Mouse (Mus musculus): ENCODE data around the gene Bglap2. TPM values are rescaled to one million over a fixed set of nuclear protein-coding genes. Genes with fewer than 3 reads are reported as not detected.
"Not testable (repeated sequence)": the region's sequence is repeated elsewhere in the genome, so short reads cannot be mapped to it uniquely, and the experiment has no call there.

Bglap2 gene
- polyA plus RNA-seq, 1 experiment from 2014 or later, result not detected

DNA sequence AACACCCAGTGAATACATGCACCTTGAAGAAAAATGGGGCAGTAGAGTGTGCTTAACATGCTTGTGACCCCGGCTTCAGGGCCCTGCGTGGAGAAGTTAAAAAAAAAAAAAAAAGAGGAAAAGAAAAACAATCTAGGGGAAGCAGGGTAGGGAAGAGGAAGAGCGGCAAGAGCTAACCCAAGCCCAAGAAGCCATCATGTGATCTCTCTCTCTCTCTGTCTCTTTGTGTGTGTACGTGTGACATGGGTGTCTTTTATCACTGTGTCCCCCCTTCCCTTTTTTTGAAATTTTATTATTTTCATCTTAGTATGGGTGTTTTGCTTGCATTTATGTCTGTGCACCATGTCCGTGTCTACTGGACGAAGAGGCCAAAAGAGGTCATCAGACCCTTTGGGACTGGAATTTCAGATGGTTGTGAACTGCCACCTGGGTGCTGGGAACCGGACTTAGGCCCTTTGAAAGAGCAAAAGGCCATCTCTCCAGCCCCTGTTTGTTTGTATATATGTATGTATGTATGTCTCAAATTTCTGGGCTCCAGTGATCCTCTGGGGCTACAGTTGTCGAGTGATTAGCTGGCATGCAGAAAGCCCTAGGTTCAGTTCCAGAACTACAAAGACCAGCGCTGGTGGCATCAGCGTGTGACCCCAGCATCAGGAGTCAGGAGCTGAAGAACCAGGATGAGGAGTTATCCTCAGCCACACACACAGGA lies 25.2 kb upstream of the Bglap2 start:
- H3K27ac ChIP-seq (ENCODE audit: low read length), result no peak overlapping the region
- ATAC-seq (replicated peaks; ENCODE audit: extremely low read depth, insufficient read depth, low FRiP score), result no peak

DNA sequence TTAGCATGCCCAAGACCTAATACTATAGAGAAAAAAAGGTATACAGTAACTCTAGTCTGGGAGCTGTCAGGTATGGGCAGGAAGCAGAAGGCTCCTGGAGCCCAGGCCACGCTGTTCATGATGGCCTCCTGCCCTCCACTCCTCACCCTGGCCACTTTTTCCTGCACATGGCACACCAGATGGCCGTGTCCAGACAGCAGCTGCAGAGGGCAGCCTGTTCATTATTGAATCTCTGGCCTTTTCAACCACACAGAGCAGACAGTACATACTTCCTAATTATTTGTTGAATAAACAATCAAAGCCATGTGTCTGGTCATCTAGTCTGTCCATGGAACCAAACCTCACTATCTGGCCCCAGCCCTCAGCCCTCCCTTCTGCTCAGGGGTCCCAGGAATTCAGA lies 20.2 kb upstream of the Bglap2 start:
- no peak for ATAC-seq (replicated peaks; ENCODE audit: extremely low read depth, insufficient read depth, low FRiP score)
- no peaks in the 10 kb centered on the region for H3K9me3 ChIP-seq (replicated peaks; ENCODE audit: control insufficient read depth, low read length)
- H3K9ac ChIP-seq (ENCODE audit: low read length), result no peak overlapping the region
- H3K27ac ChIP-seq (ENCODE audit: low read length), result no peak overlapping the region
- no peak overlapping the region for H3K4me3 ChIP-seq (ENCODE audit: low read length)
- no peaks in the 10 kb centered on the region for H3K4me1 ChIP-seq (ENCODE audit: control insufficient read depth, insufficient read depth, low read length)
- no peak overlapping the region for H3K4me2 ChIP-seq (ENCODE audit: low read depth, low read length)
- H3K27me3 ChIP-seq (ENCODE audit: control insufficient read depth, insufficient read depth, low read length), result no peaks in the 10 kb centered on the region
- WGBS, result 83% methylated on average over 2 of the region's 2 CpGs
- peaks cover 9% of the 10 kb centered on the region for H3K36me3 ChIP-seq (ENCODE audit: control insufficient read depth, insufficient read depth)

More for the DNA sequence above, 25.2 kb upstream of the Bglap2 start:
- Histone ChIP-seq H3K4me2 (ENCODE audit: low read depth, low read length) (no peak overlapping the region), H3K9ac (ENCODE audit: low read length) (no peak overlapping the region), H3K36me3 (ENCODE audit: control insufficient read depth, insufficient read depth) (peaks cover 11% of the 10 kb centered on the region), H3K4me1 (ENCODE audit: control insufficient read depth, insufficient read depth, low read length) (peaks cover 4% of the 10 kb centered on the region), H3K9me3 (replicated peaks; ENCODE audit: control insufficient read depth, low read length) (no peaks in the 10 kb centered on the region), H3K4me3 (ENCODE audit: low read length) (no peak overlapping the region), H3K27me3 (ENCODE audit: control insufficient read depth, insufficient read depth, low read length) (no peaks in the 10 kb centered on the region)
- 94% methylated on average over 10 of the region's 10 CpGs for WGBS

DNA sequence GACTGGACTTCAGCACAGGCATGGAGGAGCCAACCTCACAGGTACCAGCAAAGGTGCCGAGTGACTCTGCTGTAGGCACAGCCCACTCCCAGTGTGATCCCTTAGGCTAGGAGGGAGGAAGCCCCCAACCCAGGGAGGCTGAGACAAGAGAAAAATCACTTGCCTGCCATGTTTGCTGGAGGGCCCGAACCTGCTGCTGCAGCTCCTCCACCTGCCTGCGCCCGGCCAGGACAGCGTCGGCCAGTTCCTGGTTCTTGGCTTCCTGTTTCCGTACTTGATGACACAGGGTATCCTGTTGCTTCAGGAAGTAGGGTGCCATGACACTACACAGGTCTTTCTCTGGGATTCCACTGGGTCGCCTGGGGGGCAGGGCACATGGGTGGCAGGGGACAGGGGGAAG lies 17.2 kb upstream of the Bglap2 start:
- Histone ChIP-seq H3K9ac (ENCODE audit: low read length) (no peak overlapping the region), H3K4me3 (ENCODE audit: low read length) (no peak overlapping the region), H3K36me3 (ENCODE audit: control insufficient read depth, insufficient read depth) (peaks cover 9% of the 10 kb centered on the region), H3K9me3 (replicated peaks; ENCODE audit: control insufficient read depth, low read length) (no peaks in the 10 kb centered on the region), H3K27me3 (ENCODE audit: control insufficient read depth, insufficient read depth, low read length) (no peaks in the 10 kb centered on the region), H3K4me1 (ENCODE audit: control insufficient read depth, insufficient read depth, low read length) (no peaks in the 10 kb centered on the region), H3K27ac (ENCODE audit: low read length) (no peak overlapping the region), H3K4me2 (ENCODE audit: low read depth, low read length) (no peak overlapping the region)
- WGBS, result 79% methylated on average over 8 of the region's 8 CpGs
- no peak for ATAC-seq (replicated peaks; ENCODE audit: extremely low read depth, insufficient read depth, low FRiP score)

DNA sequence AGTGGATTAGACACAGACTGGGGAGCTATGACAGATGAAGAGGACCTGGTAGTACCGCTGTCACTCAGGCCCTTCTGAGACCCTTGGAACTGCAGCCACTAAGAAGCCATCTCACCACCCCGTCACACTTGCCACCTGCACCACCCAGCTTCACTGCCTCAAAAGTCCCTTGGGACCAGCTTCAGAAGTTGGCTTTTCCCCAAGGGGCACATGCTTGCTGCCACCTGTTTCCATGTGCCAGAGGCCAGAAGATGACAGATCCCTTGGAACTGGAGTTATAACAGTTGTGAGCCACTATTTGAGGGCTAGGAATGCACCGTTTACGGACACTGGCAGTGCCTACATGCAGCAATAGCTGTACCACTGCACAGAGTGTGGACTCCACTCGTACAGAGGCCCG lies 16.8 kb upstream of the Bglap2 start:
- Histone ChIP-seq H3K4me2 (ENCODE audit: low read depth, low read length) (no peak overlapping the region), H3K27ac (ENCODE audit: low read length) (no peak overlapping the region), H3K4me1 (ENCODE audit: control insufficient read depth, insufficient read depth, low read length) (no peaks in the 10 kb centered on the region), H3K4me3 (ENCODE audit: low read length) (no peak overlapping the region), H3K9ac (ENCODE audit: low read length) (no peak overlapping the region), H3K36me3 (ENCODE audit: control insufficient read depth, insufficient read depth) (peaks cover 11% of the 10 kb centered on the region), H3K27me3 (ENCODE audit: control insufficient read depth, insufficient read depth, low read length) (no peaks in the 10 kb centered on the region), H3K9me3 (replicated peaks; ENCODE audit: control insufficient read depth, low read length) (no peaks in the 10 kb centered on the region)
- WGBS, result 91% methylated on average over 6 of the region's 6 CpGs
- ATAC-seq (replicated peaks; ENCODE audit: extremely low read depth, insufficient read depth, low FRiP score), result no peak

DNA sequence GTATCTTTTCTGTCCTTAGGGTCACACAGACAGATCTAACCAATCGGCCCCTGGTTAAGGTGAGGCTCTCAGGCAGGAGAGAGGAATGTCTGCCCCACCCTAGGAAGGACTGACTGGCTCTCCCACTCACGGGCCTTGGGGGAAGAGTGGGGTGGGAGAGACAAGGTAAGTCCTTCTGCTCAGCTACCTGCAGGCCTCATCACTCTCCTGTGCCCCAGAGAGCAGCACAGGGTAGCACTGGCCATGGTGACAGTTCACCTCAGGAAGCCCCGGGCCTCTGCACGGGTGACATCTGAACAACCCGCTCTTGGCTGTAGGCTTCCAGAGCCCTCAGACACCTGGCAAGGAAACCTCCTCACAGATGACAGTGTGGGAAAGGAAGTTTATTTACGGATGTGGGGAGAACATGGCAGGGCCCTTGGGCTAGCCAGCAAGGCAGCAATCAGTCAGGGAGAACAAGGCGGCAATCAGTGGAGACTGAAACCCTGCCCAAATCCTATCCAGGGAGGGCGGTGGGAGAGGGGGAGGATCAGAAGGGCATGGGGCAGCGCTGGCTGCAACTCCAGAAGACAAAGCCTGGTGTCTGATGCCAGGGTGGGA lies 15.4 kb upstream of the Bglap2 start:
- Histone ChIP-seq H3K27me3 (ENCODE audit: control insufficient read depth, insufficient read depth, low read length) (no peaks in the 10 kb centered on the region), H3K9me3 (replicated peaks; ENCODE audit: control insufficient read depth, low read length) (no peaks in the 10 kb centered on the region), H3K4me1 (ENCODE audit: control insufficient read depth, insufficient read depth, low read length) (no peaks in the 10 kb centered on the region), H3K4me2 (ENCODE audit: low read depth, low read length) (no peak overlapping the region), H3K27ac (ENCODE audit: low read length) (no peak overlapping the region), H3K36me3 (ENCODE audit: control insufficient read depth, insufficient read depth) (peaks cover 9% of the 10 kb centered on the region), H3K9ac (ENCODE audit: low read length) (no peak overlapping the region), H3K4me3 (ENCODE audit: low read length) (no peak overlapping the region)
- ATAC-seq (replicated peaks; ENCODE audit: extremely low read depth, insufficient read depth, low FRiP score), result no peak; the same call in 1 of the 2 replicates
- WGBS, result 80% methylated on average over 9 of the region's 9 CpGs

- no peak for ATAC-seq (replicated peaks; ENCODE audit: extremely low read depth, insufficient read depth, low FRiP score)
- Histone ChIP-seq H3K4me3 (ENCODE audit: low read length) (no peak within 1 kb of the TSS), H3K9me3 (replicated peaks; ENCODE audit: control insufficient read depth, low read length) (no peaks in the 10 kb centered on the region), H3K4me2 (ENCODE audit: low read depth, low read length) (no peak within 1 kb of the TSS), H3K9ac (ENCODE audit: low read length) (no peak within 1 kb of the TSS), H3K4me1 (ENCODE audit: control insufficient read depth, insufficient read depth, low read length) (no peaks in the 10 kb centered on the region), H3K27ac (ENCODE audit: low read length) (no peak within 1 kb of the TSS), H3K36me3 (ENCODE audit: control insufficient read depth, insufficient read depth) (no peaks in the 10 kb centered on the region), H3K27me3 (ENCODE audit: control insufficient read depth, insufficient read depth, low read length) (no peaks in the 10 kb centered on the region)
- WGBS, result 72% methylated on average over 5 of the region's 5 CpGs
Observed at GRCm38 (mm10) chr3:88384364-88384763, 5.9 kb upstream of the Bglap2 start, which contains the start of gene Bglap. Gene Bglap (minus strand): TSS chr3:88384464.

DNA sequence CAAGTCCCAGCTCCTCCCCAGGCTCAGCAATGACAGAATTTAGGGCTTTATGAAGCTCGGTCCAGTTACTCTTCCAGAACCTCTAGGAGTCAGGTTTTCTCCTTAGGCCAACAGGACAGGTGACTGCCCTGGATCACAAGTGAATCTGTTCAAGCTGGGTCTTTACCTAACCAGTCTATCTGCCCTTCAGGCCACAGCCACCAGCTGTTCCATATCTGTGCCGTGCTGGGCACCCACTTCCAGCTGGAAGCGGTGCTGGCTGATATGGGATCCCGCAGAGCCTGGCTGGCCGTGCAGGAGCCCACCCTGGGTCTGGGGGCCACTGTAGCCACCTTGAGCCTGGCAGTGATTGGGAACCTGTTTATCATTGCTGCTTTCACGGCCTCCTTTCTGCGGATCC lies 3.9 kb upstream of the Bglap2 start:
- H3K4me3 ChIP-seq (ENCODE audit: low read length); H3K4me1 ChIP-seq (ENCODE audit: control insufficient read depth, insufficient read depth, low read length); H3K36me3 ChIP-seq (ENCODE audit: control insufficient read depth, insufficient read depth); H3K9ac ChIP-seq (ENCODE audit: low read length); H3K27me3 ChIP-seq (ENCODE audit: control insufficient read depth, insufficient read depth, low read length); H3K27ac ChIP-seq (ENCODE audit: low read length); ATAC-seq (replicated peaks; ENCODE audit: extremely low read depth, insufficient read depth, low FRiP score); H3K4me2 ChIP-seq (ENCODE audit: low read depth, low read length); H3K9me3 ChIP-seq (replicated peaks; ENCODE audit: control insufficient read depth, low read length): not testable (repeated sequence)
- WGBS, result 24% methylated on average over 1 of the region's 7 CpGs

GRCm38 (mm10) chr3:88381389-88382315 lies 3.2 kb upstream of the Bglap2 start:
- H3K36me3 ChIP-seq (ENCODE audit: control insufficient read depth, insufficient read depth), result not testable (repeated sequence)
- 11% methylated on average over 19 of the region's 22 CpGs for WGBS

GRCm38 (mm10) chr3:88376644-88377043 lies 1.9 kb downstream of the Bglap2 start:
- not testable (repeated sequence) for H3K4me3 ChIP-seq (ENCODE audit: low read length); ATAC-seq (replicated peaks; ENCODE audit: extremely low read depth, insufficient read depth, low FRiP score); H3K9ac ChIP-seq (ENCODE audit: low read length)

More at GRCm38 (mm10) chr3:88381389-88382315, 3.2 kb upstream of the Bglap2 start:
- H3K27me3 ChIP-seq (ENCODE audit: control insufficient read depth, insufficient read depth, low read length); H3K9me3 ChIP-seq (replicated peaks; ENCODE audit: control insufficient read depth, low read length); H3K9ac ChIP-seq (ENCODE audit: low read length); H3K4me3 ChIP-seq (ENCODE audit: low read length); H3K27ac ChIP-seq (ENCODE audit: low read length); H3K4me1 ChIP-seq (ENCODE audit: control insufficient read depth, insufficient read depth, low read length): not testable (repeated sequence)
- peak; percentile 75 for ATAC-seq (replicated peaks; ENCODE audit: extremely low read depth, insufficient read depth, low FRiP score)
- peak overlapping the region; percentile 50 for H3K4me2 ChIP-seq (ENCODE audit: low read depth, low read length)

More at GRCm38 (mm10) chr3:88376644-88377043, 1.9 kb downstream of the Bglap2 start:
- 16% methylated on average over 5 of the region's 7 CpGs for WGBS
- not testable (repeated sequence) for H3K4me1 ChIP-seq (ENCODE audit: control insufficient read depth, insufficient read depth, low read length); H3K36me3 ChIP-seq (ENCODE audit: control insufficient read depth, insufficient read depth); H3K27ac ChIP-seq (ENCODE audit: low read length); H3K9me3 ChIP-seq (replicated peaks; ENCODE audit: control insufficient read depth, low read length); H3K27me3 ChIP-seq (ENCODE audit: control insufficient read depth, insufficient read depth, low read length)
- peak overlapping the region; percentile 48 for H3K4me2 ChIP-seq (ENCODE audit: low read depth, low read length)
